Mouse (Mus musculus): ENCODE data around the gene Tbc1d10c. TPM values are rescaled to one million over a fixed set of nuclear protein-coding genes. Genes with fewer than 3 reads are reported as not detected.
A peak's percentile ranks its signal among the peaks of the same experiment; 100 is the strongest.

Tbc1d10c gene
- polyA plus RNA-seq, 1 experiment from 2014 or later = 3.1 TPM

GRCm38 (mm10) chr19:4153232-4153654, 37.8 kb downstream of the Tbc1d10c start, which contains the start of gene Ptprcap:
Gene Ptprcap, plus strand, starts transcription at chr19:4153604.
- Histone ChIP-seq H3K9ac (replicated peaks; ENCODE audit: low read length) (no peak within 1 kb of the TSS), H3K27me3 (ENCODE audit: insufficient read depth, low read length) (no peaks in the 10 kb centered on the region), H3K36me3 (ENCODE audit: insufficient read depth, low read length) (peaks cover 35% of the 10 kb centered on the region), H3K4me1 (ENCODE audit: insufficient read depth, low read length) (peaks cover 28% of the 10 kb centered on the region), H3K4me2 (replicated peaks; ENCODE audit: low read depth, low read length) (no peak within 1 kb of the TSS), H3K4me3 (ENCODE audit: low read length) (no peak within 1 kb of the TSS), H3K9me3 (ENCODE audit: low read length) (no peaks in the 10 kb centered on the region), H3K27ac (ENCODE audit: low read length) (no peak within 1 kb of the TSS)
- no peak for ATAC-seq (ENCODE audit: low FRiP score, low TSS enrichment)
- 79% methylated on average over 11 of the region's 11 CpGs for WGBS

- Histone ChIP-seq H3K4me1 (ENCODE audit: insufficient read depth, low read length) (peaks cover 34% of the 10 kb centered on the region), H3K27me3 (ENCODE audit: insufficient read depth, low read length) (no peaks in the 10 kb centered on the region), H3K4me2 (replicated peaks; ENCODE audit: low read depth, low read length) (no peak overlapping the region), H3K27ac (ENCODE audit: low read length) (no peak overlapping the region), H3K9me3 (ENCODE audit: low read length) (no peaks in the 10 kb centered on the region), H3K36me3 (ENCODE audit: insufficient read depth, low read length) (peaks cover 29% of the 10 kb centered on the region), H3K4me3 (ENCODE audit: low read length) (no peak overlapping the region), H3K9ac (replicated peaks; ENCODE audit: low read length) (no peak overlapping the region)
- 92% methylated on average over 8 of the region's 8 CpGs for WGBS
- no peak for ATAC-seq (ENCODE audit: low FRiP score, low TSS enrichment)
These were observed 38.4 kb downstream of the Tbc1d10c start for GRCm38 (mm10) chr19:4152445-4153231.

DNA sequence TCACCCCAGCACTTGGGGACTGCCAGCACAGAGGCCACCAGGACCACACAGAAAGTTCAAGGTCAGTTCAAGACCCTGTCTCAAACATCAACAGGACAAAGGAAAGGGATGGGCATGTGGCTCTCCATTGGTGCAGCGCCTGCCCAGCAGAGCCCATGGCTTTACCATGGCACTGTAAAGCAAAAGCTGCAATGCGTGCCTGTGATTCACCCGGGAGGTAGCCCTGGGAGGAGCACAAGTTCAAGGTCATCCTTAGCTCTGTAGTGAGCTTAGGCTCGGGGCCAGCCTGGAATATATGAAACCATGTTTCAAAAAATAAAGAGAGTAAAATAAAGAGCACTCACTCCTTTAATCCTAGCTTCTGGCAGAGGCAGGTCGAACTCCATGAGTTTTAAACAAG, 39.2 kb downstream of the Tbc1d10c start:
- peaks cover 24% of the 10 kb centered on the region for H3K36me3 ChIP-seq (ENCODE audit: insufficient read depth, low read length)
- no peaks in the 10 kb centered on the region for H3K27me3 ChIP-seq (ENCODE audit: insufficient read depth, low read length)
- no peak overlapping the region for H3K9ac ChIP-seq (replicated peaks; ENCODE audit: low read length)
- ATAC-seq (ENCODE audit: low FRiP score, low TSS enrichment) = no peak
- peaks cover 34% of the 10 kb centered on the region for H3K4me1 ChIP-seq (ENCODE audit: insufficient read depth, low read length)
- no peak overlapping the region for H3K4me3 ChIP-seq (ENCODE audit: low read length)
- no peak overlapping the region for H3K4me2 ChIP-seq (replicated peaks; ENCODE audit: low read depth, low read length)
- no peak overlapping the region for H3K27ac ChIP-seq (ENCODE audit: low read length)
- no peaks in the 10 kb centered on the region for H3K9me3 ChIP-seq (ENCODE audit: low read length)
- 88% methylated on average over 5 of the region's 5 CpGs for WGBS

- Histone ChIP-seq H3K36me3 (ENCODE audit: insufficient read depth, low read length) (peaks cover 24% of the 10 kb centered on the region), H3K9ac (replicated peaks; ENCODE audit: low read length) (no peak overlapping the region), H3K4me1 (ENCODE audit: insufficient read depth, low read length) (peaks cover 34% of the 10 kb centered on the region), H3K4me2 (replicated peaks; ENCODE audit: low read depth, low read length) (no peak overlapping the region), H3K27me3 (ENCODE audit: insufficient read depth, low read length) (no peaks in the 10 kb centered on the region), H3K27ac (ENCODE audit: low read length) (no peak overlapping the region), H3K9me3 (ENCODE audit: low read length) (no peaks in the 10 kb centered on the region), H3K4me3 (ENCODE audit: low read length) (no peak overlapping the region)
- WGBS = 75% methylated on average over 5 of the region's 5 CpGs
- ATAC-seq (ENCODE audit: low FRiP score, low TSS enrichment) = no peak
These were observed 39.6 kb downstream of the Tbc1d10c start for GRCm38 (mm10) chr19:4151488-4151860.

DNA sequence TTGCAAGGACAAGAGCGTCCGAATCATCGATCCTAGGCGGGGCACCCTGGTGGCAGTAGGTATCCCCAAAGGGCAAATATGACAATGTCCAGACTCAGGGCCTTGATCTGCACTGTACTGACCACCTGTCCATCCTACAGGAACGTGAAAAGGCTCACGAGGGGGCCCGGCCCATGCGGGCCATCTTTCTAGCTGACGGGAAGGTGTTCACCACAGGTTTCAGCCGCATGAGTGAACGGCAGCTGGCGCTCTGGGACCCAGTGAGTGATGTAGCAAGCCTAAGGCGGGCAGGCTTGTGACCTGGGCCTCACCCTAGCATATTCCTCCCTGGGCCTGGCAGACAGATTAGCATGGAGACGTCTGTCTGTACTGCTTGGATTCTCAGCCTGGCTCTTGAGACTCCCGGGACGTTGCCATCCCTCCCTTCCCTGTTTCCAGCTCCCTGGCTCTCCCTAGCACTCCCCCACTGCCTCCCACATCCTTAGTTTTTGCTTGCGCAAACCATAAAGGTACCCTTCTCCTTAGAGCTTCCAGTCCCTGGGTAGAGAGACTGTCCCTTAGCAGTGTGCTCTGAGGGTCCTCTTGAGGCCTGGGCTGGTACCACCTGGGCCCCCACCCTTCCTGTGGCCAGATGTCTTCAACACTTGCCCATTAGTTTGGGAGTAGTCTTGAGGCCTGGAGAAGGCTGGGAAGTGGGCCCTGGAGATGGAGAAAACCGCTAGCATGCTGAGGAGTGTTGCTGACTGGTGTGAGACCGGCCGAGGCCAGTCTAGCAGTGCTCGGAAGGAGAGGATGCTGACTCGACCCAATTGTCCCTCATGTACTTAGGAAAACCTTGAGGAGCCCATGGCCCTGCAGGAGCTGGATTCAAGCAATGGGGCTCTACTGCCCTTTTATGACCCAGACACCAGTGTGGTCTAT, 40.3 kb downstream of the Tbc1d10c start:
- no peak overlapping the region for H3K4me3 ChIP-seq (ENCODE audit: low read length)
- peaks cover 31% of the 10 kb centered on the region for H3K4me1 ChIP-seq (ENCODE audit: insufficient read depth, low read length)
- 85% methylated on average over 22 of the region's 22 CpGs for WGBS
- H3K9ac ChIP-seq (replicated peaks; ENCODE audit: low read length) = no peak overlapping the region
- no peaks in the 10 kb centered on the region for H3K9me3 ChIP-seq (ENCODE audit: low read length)
- no peaks in the 10 kb centered on the region for H3K27me3 ChIP-seq (ENCODE audit: insufficient read depth, low read length)
- no peak overlapping the region for H3K27ac ChIP-seq (ENCODE audit: low read length)
- H3K4me2 ChIP-seq (replicated peaks; ENCODE audit: low read depth, low read length) = no peak overlapping the region
- peaks cover 20% of the 10 kb centered on the region for H3K36me3 ChIP-seq (ENCODE audit: insufficient read depth, low read length)
- ATAC-seq (ENCODE audit: low FRiP score, low TSS enrichment) = no peak

- H3K9me3 ChIP-seq (ENCODE audit: low read length) = no peaks in the 10 kb centered on the region
- peaks cover 16% of the 10 kb centered on the region for H3K36me3 ChIP-seq (ENCODE audit: insufficient read depth, low read length)
- H3K9ac ChIP-seq (replicated peaks; ENCODE audit: low read length) = no peak overlapping the region
- H3K27ac ChIP-seq (ENCODE audit: low read length) = no peak overlapping the region
- H3K27me3 ChIP-seq (ENCODE audit: insufficient read depth, low read length) = no peaks in the 10 kb centered on the region
- no peak for ATAC-seq (ENCODE audit: low FRiP score, low TSS enrichment)
- H3K4me3 ChIP-seq (ENCODE audit: low read length) = peak overlapping the region; percentile 84; the same call in 1 of the 2 replicates
- WGBS = 95% methylated on average over 17 of the region's 17 CpGs
- peak overlapping the region; percentile 91 for H3K4me2 ChIP-seq (replicated peaks; ENCODE audit: low read depth, low read length)
- H3K4me1 ChIP-seq (ENCODE audit: insufficient read depth, low read length) = peaks cover 25% of the 10 kb centered on the region
These were observed 41.2 kb downstream of the Tbc1d10c start for GRCm38 (mm10) chr19:4149764-4150461.

DNA sequence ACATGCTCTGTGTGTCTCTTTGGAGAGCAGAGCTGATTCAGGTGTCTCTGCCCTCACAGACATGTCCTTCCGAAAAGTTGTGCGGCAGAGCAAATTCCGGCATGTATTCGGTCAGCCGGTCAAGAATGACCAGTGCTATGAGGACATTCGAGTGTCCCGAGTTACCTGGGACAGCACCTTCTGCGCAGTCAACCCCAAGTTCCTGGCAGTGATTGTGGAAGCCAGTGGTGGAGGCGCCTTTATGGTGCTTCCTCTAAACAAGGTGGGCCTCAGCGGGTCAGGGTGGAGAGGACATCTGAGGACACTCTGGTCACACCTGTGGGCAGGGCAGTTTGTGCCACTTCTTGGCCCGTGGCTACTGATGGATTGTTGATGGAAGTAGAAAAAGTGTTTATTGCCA, 41.8 kb downstream of the Tbc1d10c start:
- Histone ChIP-seq H3K4me1 (ENCODE audit: insufficient read depth, low read length) (peaks cover 25% of the 10 kb centered on the region), H3K9ac (replicated peaks; ENCODE audit: low read length) (peak overlapping the region; percentile 93), H3K36me3 (ENCODE audit: insufficient read depth, low read length) (peaks cover 16% of the 10 kb centered on the region), H3K9me3 (ENCODE audit: low read length) (no peaks in the 10 kb centered on the region), H3K27me3 (ENCODE audit: insufficient read depth, low read length) (no peaks in the 10 kb centered on the region), H3K4me2 (replicated peaks; ENCODE audit: low read depth, low read length) (peak overlapping the region; percentile 91), H3K27ac (ENCODE audit: low read length) (no peak overlapping the region), H3K4me3 (ENCODE audit: low read length) (peak overlapping the region; percentile 84)
- WGBS = 75% methylated on average over 11 of the region's 11 CpGs
- ATAC-seq (ENCODE audit: low FRiP score, low TSS enrichment) = no peak

GRCm38 (mm10) chr19:4148819-4149218, 42.3 kb downstream of the Tbc1d10c start:
- H3K36me3 ChIP-seq (ENCODE audit: insufficient read depth, low read length) = peaks cover 14% of the 10 kb centered on the region
- H3K4me1 ChIP-seq (ENCODE audit: insufficient read depth, low read length) = peaks cover 25% of the 10 kb centered on the region
- no peaks in the 10 kb centered on the region for H3K9me3 ChIP-seq (ENCODE audit: low read length)
- H3K4me2 ChIP-seq (replicated peaks; ENCODE audit: low read depth, low read length) = peak overlapping the region; percentile 91
- ATAC-seq (ENCODE audit: low FRiP score, low TSS enrichment) = peak; percentile 18; the same call in 1 of the 2 replicates
- peak overlapping the region; percentile 65 for H3K27ac ChIP-seq (ENCODE audit: low read length)
- peak overlapping the region; percentile 84 for H3K4me3 ChIP-seq (ENCODE audit: low read length)
- peak overlapping the region; percentile 93 for H3K9ac ChIP-seq (replicated peaks; ENCODE audit: low read length)
- H3K27me3 ChIP-seq (ENCODE audit: insufficient read depth, low read length) = no peaks in the 10 kb centered on the region
- 2% methylated on average over 8 of the region's 8 CpGs for WGBS

DNA sequence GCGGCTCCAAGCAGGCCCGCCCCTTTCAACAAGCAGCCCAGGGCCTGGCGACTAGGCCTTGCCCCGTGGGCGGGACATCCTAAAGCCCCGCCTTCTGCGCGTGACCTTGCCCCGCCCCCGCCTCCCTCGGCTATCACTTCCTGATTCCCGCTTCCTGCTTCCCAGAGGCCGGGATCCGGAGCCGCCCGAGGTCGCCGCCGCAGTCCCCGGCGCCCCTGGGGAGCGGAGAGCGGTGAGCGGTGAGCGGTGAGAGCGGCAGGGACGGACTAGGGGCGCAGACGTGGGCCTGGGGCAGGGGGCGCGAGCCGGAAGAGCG, 42.6 kb downstream of the Tbc1d10c start, which contains the start of gene Coro1b:
Gene Coro1b, plus strand, starts transcription at position 129 of the 316 bp plus-strand sequence.
- H3K9me3 ChIP-seq (ENCODE audit: low read length) = no peaks in the 10 kb centered on the region
- under 1% methylated on average over 22 of the region's 33 CpGs for WGBS
- peak within 1 kb of the TSS; percentile 93 for H3K9ac ChIP-seq (replicated peaks; ENCODE audit: low read length)
- peaks cover 10% of the 10 kb centered on the region for H3K36me3 ChIP-seq (ENCODE audit: insufficient read depth, low read length)
- H3K27me3 ChIP-seq (ENCODE audit: insufficient read depth, low read length) = no peaks in the 10 kb centered on the region
- ATAC-seq (ENCODE audit: low FRiP score, low TSS enrichment) = peak; percentile 95
- H3K4me1 ChIP-seq (ENCODE audit: insufficient read depth, low read length) = peaks cover 25% of the 10 kb centered on the region
- peak within 1 kb of the TSS; percentile 65 for H3K27ac ChIP-seq (ENCODE audit: low read length)
- peak within 1 kb of the TSS; percentile 84 for H3K4me3 ChIP-seq (ENCODE audit: low read length)
- H3K4me2 ChIP-seq (replicated peaks; ENCODE audit: low read depth, low read length) = peak within 1 kb of the TSS; percentile 91
